Mouse (Mus musculus): Measurements from ENCODE around the gene Exosc1.

DNA sequence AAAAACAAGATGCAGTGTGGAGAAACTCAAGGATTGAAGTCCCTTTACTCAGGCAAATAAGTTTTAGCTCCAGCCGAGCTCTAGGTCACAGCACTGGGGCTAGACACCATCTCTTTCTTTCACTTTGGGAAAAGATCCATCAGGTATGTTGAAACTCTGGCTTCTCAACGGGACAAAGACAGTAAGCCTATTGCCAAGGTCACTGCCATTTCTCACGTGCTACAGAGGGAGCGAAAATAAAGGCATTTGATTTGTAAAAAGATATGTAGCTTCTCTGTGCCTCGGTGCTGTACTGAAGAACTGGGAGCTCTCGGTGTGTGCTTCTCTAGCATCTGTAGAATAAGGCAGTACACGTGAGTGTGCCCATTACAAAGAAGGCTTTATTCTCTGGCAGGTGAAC, 10.6 kb upstream of the Exosc1 start:
- TF ChIP-seq MAZ (IDR thresholded peaks at IDR 0.05; ENCODE audit: low read depth, low read length) (no peak), POLR2A (IDR thresholded peaks at IDR 0.05; ENCODE audit: low read depth, low read length) (no peak), CTCF (conservative IDR thresholded peaks at IDR 0.05 in 1 of 2, IDR thresholded peaks at IDR 0.05 in 1 of 2; ENCODE audit: low read depth in 2 of 2, low read length in 2 of 2) (no peak), CHD2 (IDR thresholded peaks at IDR 0.05; ENCODE audit: low read length) (no peak)

Data from CH12.LX (cell line).